Mouse (Mus musculus) adrenal gland, postnatal 4 days (tissue): ENCODE data around the gene Zpr1. TPM values are rescaled to one million over a fixed set of nuclear protein-coding genes. Genes with fewer than 3 reads are reported as not detected.

Experiments used
- DNase-seq, 2 experiments: peaks; one replicate each; pipeline ENCODE4 v3.0.0; 2021 to 2022; ENCODE audit warnings: low spot score in 2 of 2, mixed read lengths in 2 of 2
- total RNA-seq, 2 experiments: library from RNA; stranded (reverse); gene quantifications; 2 replicates each; pipeline ENCODE4 v1.2.3; 2021

The Zpr1 gene
- total RNA-seq, 2 experiments from 2014 or later: 36.4 to 39.4 TPM

- no peak for DNase-seq
Observed at GRCm38 (mm10) chr9:46327706-46328571, 55.1 kb downstream of the Zpr1 start.

GRCm38 (mm10) chr9:46328572-46329249, 55.8 kb downstream of the Zpr1 start:
- DNase-seq: no peak

- DNase-seq: no peak
Observed at GRCm38 (mm10) chr9:46329250-46329648, 56.4 kb downstream of the Zpr1 start.

GRCm38 (mm10) chr9:46329801-46330585, 57.1 kb downstream of the Zpr1 start:
- DNase-seq: no peak

- DNase-seq: no peak
Observed at GRCm38 (mm10) chr9:46330586-46330895, 57.7 kb downstream of the Zpr1 start.

- no peak for DNase-seq
Observed at GRCm38 (mm10) chr9:46331301-46331700, 58.4 kb downstream of the Zpr1 start.

Other genes starting within 250 kb of the Zpr1 start
- 1,000 to 10,000 TPM in 1 of 2 experiments, 10 to 100 TPM in 1; 38.1 to 1,458 TPM for gene Apoa1, start 44.5 kb upstream of the Zpr1 start, total RNA-seq
- gene Apoc3, start 37.4 kb upstream of the Zpr1 start, total RNA-seq: 1 to 10 TPM in 1 of 2 experiments, under 1 TPM in 1; 0.64 to 9.5 TPM
- 1 to 10 TPM in 1 of 2 experiments, under 1 TPM in 1; 0.48 to 3.8 TPM for gene Apoa4, start 32.4 kb upstream of the Zpr1 start, total RNA-seq
- gene Apoa5, start 4.4 kb upstream of the Zpr1 start, total RNA-seq: 10 to 100 TPM in 1 of 2 experiments, 1 to 10 TPM in 1; 2.1 to 34.3 TPM
- gene Bud13, start 9.9 kb downstream of the Zpr1 start, total RNA-seq: 10 to 100 TPM; 14.2 to 17.0 TPM
- not detected for gene 4931429L15Rik, start 46.9 kb downstream of the Zpr1 start, total RNA-seq